Mouse (Mus musculus) MEL (cell line): ENCODE measurements around the gene Exosc10. TPM values are rescaled to one million over a fixed set of nuclear protein-coding genes. Genes with fewer than 3 reads are reported as not detected.
A peak's percentile ranks its signal among the peaks of the same experiment; 100 is the strongest.

Experiments
- DNase-seq: peaks from one replicate; pipeline ENCODE4 v3.0.0; 2011; ENCODE audit warnings: low read depth, low spot score
- H3K27ac ChIP-seq: 2 replicates; pipeline ENCODE4 v1.5.1; 2012; ENCODE audit warnings: low read depth, mild to moderate bottlenecking, control low read depth, low read length, moderate library complexity; ENCODE audit not compliant: control insufficient read depth
- H3K27me3 ChIP-seq, 2 experiments: fragments of 150-350 bp in 1 of 2; sonication (generic) in 1 of 2; 2 replicates each; pipeline ENCODE4 v1.6.1; 2012; ENCODE audit warnings: low read length in 2 of 2, mild to moderate bottlenecking in 2 of 2, improper control_type of control experiment in 1 of 2, moderate library complexity in 1 of 2; ENCODE audit not compliant: insufficient read depth in 2 of 2, control insufficient read depth in 1 of 2
- H3K36me3 ChIP-seq, 2 experiments: 2 replicates each; pipeline ENCODE4 v1.6.1; 2012 to 2014; ENCODE audit warnings: low read length in 2 of 2, improper control_type of control experiment in 1 of 2, inconsistent platforms in 1 of 2, mild to moderate bottlenecking in 1 of 2; ENCODE audit not compliant: insufficient read depth in 2 of 2, control insufficient read depth in 1 of 2
- H3K4me1 ChIP-seq, 2 experiments: fragments of 150-350 bp in 1 of 2; sonication (generic) in 1 of 2; 2 replicates each; pipeline ENCODE4 v1.6.1; 2012; ENCODE audit warnings: low read length in 2 of 2, improper control_type of control experiment in 1 of 2, mild to moderate bottlenecking in 1 of 2; ENCODE audit not compliant: insufficient read depth in 2 of 2, control insufficient read depth in 1 of 2
- H3K4me3 ChIP-seq, 2 experiments: fragments of 150-350 bp in 1 of 2; sonication (generic) in 1 of 2; 2 replicates each; pipeline ENCODE4 v1.5.1; 2012; ENCODE audit warnings: low read depth in 2 of 2, low read length in 2 of 2, mild to moderate bottlenecking in 2 of 2, moderate library complexity in 2 of 2, control low read depth in 1 of 2, improper control_type of control experiment in 1 of 2; ENCODE audit not compliant: control insufficient read depth in 1 of 2, insufficient read depth in 1 of 2
- H3K79me2 ChIP-seq: 2 replicates; pipeline ENCODE4 v1.6.1; 2012; ENCODE audit warnings: mild to moderate bottlenecking, low read length, moderate library complexity; ENCODE audit not compliant: control insufficient read depth, poor library complexity, insufficient read depth
- H3K9ac ChIP-seq: 2 replicates; pipeline ENCODE4 v1.6.1; 2012; ENCODE audit warnings: low read depth, mild to moderate bottlenecking, control low read depth, low read length, moderate library complexity; ENCODE audit not compliant: control insufficient read depth, poor library complexity, severe bottlenecking
- H3K9me3 ChIP-seq: fragments of 150-350 bp; sonication (generic); replicated peaks from 2 replicates; pipeline ENCODE4 v1.6.1; 2012; ENCODE audit warnings: mild to moderate bottlenecking, low read length, improper control_type of control experiment, moderate library complexity; ENCODE audit not compliant: insufficient read depth
- BHLHE40 ChIP-seq: IDR thresholded peaks from 2 replicates; pipeline ENCODE4 v1.6.1; 2012; ENCODE audit warnings: low read depth, mild to moderate bottlenecking, inconsistent platforms, low read length, improper control_type of control experiment, borderline replicate concordance
- CHD1 ChIP-seq: IDR thresholded peaks from 2 replicates; pipeline ENCODE4 v1.6.1; 2012; ENCODE audit warnings: low read depth, mild to moderate bottlenecking, inconsistent platforms, low read length, improper control_type of control experiment
- CTCF ChIP-seq, 3 experiments: IDR thresholded peaks in 2 of 3; conservative IDR thresholded peaks in 1 of 3; 2 replicates each; pipeline ENCODE4 v1.5.1; 2011 to 2012; ENCODE audit warnings: low read length in 3 of 3, low read depth in 2 of 3, mild to moderate bottlenecking in 2 of 3, improper control_type of control experiment in 1 of 3, inconsistent platforms in 1 of 3, mixed read lengths in 1 of 3, moderate library complexity in 1 of 3; ENCODE audit not compliant: control insufficient read depth in 1 of 3, insufficient read depth in 1 of 3, poor library complexity in 1 of 3, severe bottlenecking in 1 of 3
- EP300 ChIP-seq, 2 experiments: IDR thresholded peaks; 2 replicates each; pipeline ENCODE4 v1.6.1; 2011; ENCODE audit warnings: improper control_type of control experiment in 2 of 2, low read length in 2 of 2, low read depth in 1 of 2, mild to moderate bottlenecking in 1 of 2
- ETS1 ChIP-seq: IDR thresholded peaks from 2 replicates; pipeline ENCODE4 v1.6.1; 2012; ENCODE audit warnings: low read depth, mild to moderate bottlenecking, inconsistent platforms, low read length, improper control_type of control experiment, moderate library complexity
- GABPA ChIP-seq: IDR thresholded peaks from 2 replicates; pipeline ENCODE4 v1.6.1; 2012; ENCODE audit warnings: low read depth, mild to moderate bottlenecking, inconsistent platforms, low read length, improper control_type of control experiment, moderate library complexity
- GATA1 ChIP-seq: IDR thresholded peaks from 2 replicates; pipeline ENCODE4 v1.6.1; 2011; ENCODE audit warnings: low read depth, low read length, improper control_type of control experiment
- HCFC1 ChIP-seq: IDR thresholded peaks from 2 replicates; pipeline ENCODE4 v1.6.1; 2012; ENCODE audit warnings: low read depth, mild to moderate bottlenecking, inconsistent platforms, low read length, improper control_type of control experiment, moderate library complexity
- MAX ChIP-seq: IDR thresholded peaks from 2 replicates; pipeline ENCODE4 v1.6.1; 2011; ENCODE audit warnings: low read length, improper control_type of control experiment
- MAZ ChIP-seq: IDR thresholded peaks from 2 replicates; pipeline ENCODE4 v1.6.1; 2012; ENCODE audit warnings: low read depth, mild to moderate bottlenecking, inconsistent platforms, low read length, improper control_type of control experiment
- MXI1 ChIP-seq: IDR thresholded peaks from 2 replicates; pipeline ENCODE4 v1.6.1; 2011; ENCODE audit warnings: mild to moderate bottlenecking, low read depth, low read length, improper control_type of control experiment
- MYB ChIP-seq: IDR thresholded peaks from 2 replicates; pipeline ENCODE4 v1.6.1; 2011; ENCODE audit warnings: mild to moderate bottlenecking, low read depth, low read length, improper control_type of control experiment
- MYC ChIP-seq: IDR thresholded peaks from 2 replicates; pipeline ENCODE4 v1.6.1; 2011; ENCODE audit warnings: low read depth, mild to moderate bottlenecking, low read length, improper control_type of control experiment, moderate library complexity
- NELFE ChIP-seq: IDR thresholded peaks from 2 replicates; pipeline ENCODE4 v1.6.1; 2011; ENCODE audit warnings: low read depth, low read length, improper control_type of control experiment
- NRF1 ChIP-seq: IDR thresholded peaks from 2 replicates; pipeline ENCODE4 v1.6.1; 2014; ENCODE audit warnings: low read depth, mild to moderate bottlenecking, inconsistent platforms, low read length, improper control_type of control experiment, moderate library complexity; ENCODE audit not compliant: poor library complexity, insufficient read depth, severe bottlenecking
- RAD21 ChIP-seq: IDR thresholded peaks from 2 replicates; pipeline ENCODE4 v1.6.1; 2011; ENCODE audit warnings: mild to moderate bottlenecking, low read depth, low read length, improper control_type of control experiment
- RCOR1 ChIP-seq: IDR thresholded peaks from 2 replicates; pipeline ENCODE4 v1.6.1; 2012; ENCODE audit warnings: low read depth, mild to moderate bottlenecking, inconsistent platforms, low read length, improper control_type of control experiment
- SMC3 ChIP-seq: IDR thresholded peaks from 2 replicates; pipeline ENCODE4 v1.6.1; 2011; ENCODE audit warnings: low read depth, low read length, improper control_type of control experiment
- TBP ChIP-seq: IDR thresholded peaks from 2 replicates; pipeline ENCODE4 v1.8.0; 2011; ENCODE audit warnings: low read depth, low read length, improper control_type of control experiment
- TCF12 ChIP-seq: IDR thresholded peaks from 2 replicates; pipeline ENCODE4 v1.6.1; 2014; ENCODE audit warnings: low read depth, mild to moderate bottlenecking, inconsistent platforms, low read length, improper control_type of control experiment, moderate library complexity
- USF1 ChIP-seq: IDR thresholded peaks from 2 replicates; pipeline ENCODE4 v1.6.1; 2014; ENCODE audit warnings: low read depth, mild to moderate bottlenecking, inconsistent platforms, low read length, improper control_type of control experiment, moderate library complexity
- USF2 ChIP-seq, 2 experiments: IDR thresholded peaks; 2 replicates each; pipeline ENCODE4 v1.6.1; 2011 to 2012; ENCODE audit warnings: improper control_type of control experiment in 2 of 2, low read length in 2 of 2, borderline replicate concordance in 1 of 2, inconsistent platforms in 1 of 2, low read depth in 1 of 2, mild to moderate bottlenecking in 1 of 2; ENCODE audit not compliant: insufficient read depth in 1 of 2
- ZC3H11A ChIP-seq: IDR thresholded peaks from 2 replicates; pipeline ENCODE4 v1.6.1; 2012; ENCODE audit warnings: low read depth, mild to moderate bottlenecking, inconsistent platforms, low read length, improper control_type of control experiment
- ZKSCAN1 ChIP-seq: IDR thresholded peaks from 2 replicates; pipeline ENCODE4 v1.6.1; 2012; ENCODE audit warnings: low read depth, mild to moderate bottlenecking, inconsistent platforms, low read length, improper control_type of control experiment, moderate library complexity
- ZNF384 ChIP-seq: IDR thresholded peaks from 2 replicates; pipeline ENCODE4 v1.6.1; 2012; ENCODE audit warnings: low read depth, mild to moderate bottlenecking, inconsistent platforms, low read length, improper control_type of control experiment
- polyA plus RNA-seq, 2 experiments: library from polyadenylated mRNA; stranded (reverse) in 1 of 2; unstranded in 1 of 2; fragments of >175 nt in 1 of 2; fragments of >200 nt in 1 of 2; gene quantifications; 2 replicates each; pipeline versions ENCODE4 v1.2.1 to v1.2.4; 2012; ENCODE audit warnings: low replicate concordance in 2 of 2, low read depth in 1 of 2; ENCODE audit not compliant: insufficient read length in 2 of 2, insufficient read depth in 1 of 2, missing spikeins in 1 of 2
- total RNA-seq: library from RNA; depleted of rRNA; stranded (reverse); fragments of 300-350 nt; gene quantifications from 2 replicates; pipeline ENCODE4 v1.2.3, GENCODE M21; 2012

The Exosc10 gene
- total and polyA plus RNA-seq, 3 experiments, result 71.5 to 109 (median 90.5) TPM

DNA sequence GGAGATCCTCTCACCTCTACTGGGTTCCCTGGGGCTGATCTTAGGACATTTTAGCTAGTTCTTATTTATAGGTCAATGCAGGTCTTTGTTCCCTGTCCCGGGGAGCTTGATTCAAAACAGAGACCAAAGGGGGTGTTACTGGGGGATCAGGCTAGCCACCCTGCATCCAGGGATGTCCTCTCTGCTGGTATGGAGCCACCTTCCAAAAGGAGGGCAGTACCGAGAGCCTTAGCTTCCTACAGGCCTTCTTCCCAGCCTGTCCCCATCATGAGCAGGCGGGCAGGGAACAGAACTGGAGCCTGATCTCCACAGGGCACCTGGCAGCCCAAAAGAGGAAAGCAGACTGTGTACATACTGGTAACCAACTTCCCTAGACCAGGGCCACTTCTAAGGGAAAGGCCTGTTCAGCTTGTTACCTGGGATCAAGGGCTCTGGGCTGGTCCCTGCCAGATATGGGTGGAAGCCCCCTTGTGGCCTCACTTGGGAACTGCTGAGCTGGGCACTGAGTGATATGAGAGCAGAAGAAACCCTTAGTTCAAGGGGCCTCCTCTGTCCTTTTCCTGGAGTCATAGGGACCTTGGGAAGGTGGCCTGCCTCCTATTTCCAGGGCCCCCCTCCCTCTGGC is 46.4 kb downstream of the Exosc10 start:
- no peak overlapping the region for H3K4me3 ChIP-seq
- peak; percentile 81 for DNase-seq
- no peak overlapping the region for H3K9ac ChIP-seq
- H3K36me3 ChIP-seq, result no peaks in the 10 kb centered on the region
- no peak overlapping the region for H3K27ac ChIP-seq
- no peaks in the 10 kb centered on the region for H3K9me3 ChIP-seq
- TF ChIP-seq USF1 (no peak), ETS1 (no peak), SMC3 (peak; percentile 87), MXI1 (no peak), ZC3H11A (peak; percentile 53), TBP (no peak), HCFC1 (no peak), RAD21 (peak; percentile 62), RCOR1 (no peak), ZNF384 (no peak), CTCF (IDR thresholded peaks at IDR 0.05 in 2 of 3, conservative IDR thresholded peaks at IDR 0.05 in 1 of 3; ENCODE audit: control insufficient read depth in 1 of 3, insufficient read depth in 1 of 3, low read depth in 2 of 3, low read length in 3 of 3, poor library complexity in 1 of 3, severe bottlenecking in 1 of 3) (peak; percentile 81 to 89 (median 81)), GABPA (no peak), NELFE (no peak), ZKSCAN1 (no peak), USF2 (IDR thresholded peaks at IDR 0.05; ENCODE audit: borderline replicate concordance in 1 of 2, insufficient read depth in 1 of 2, low read depth in 1 of 2, low read length in 2 of 2) (no peak), TCF12 (no peak), NRF1 (no peak), GATA1 (no peak), MYC (no peak), MAX (no peak), CHD1 (no peak), MAZ (no peak), EP300 (IDR thresholded peaks at IDR 0.05; ENCODE audit: low read depth in 1 of 2, low read length in 2 of 2) (no peak), MYB (no peak), BHLHE40 (no peak)
- no peaks in the 10 kb centered on the region for H3K27me3 ChIP-seq
- no peaks in the 10 kb centered on the region for H3K79me2 ChIP-seq
- H3K4me1 ChIP-seq, result 0 out of 4 replicates have a peak, but pooled peaks cover 0 to 3% of the 10 kb centered on the region in 2 experiments
